22 mouse cellular contexts compared by ENCODE assay signal in genomic region chr13:107620210-107620609, GRCm38 (mm10).
DNase-seq lines count a peak whose midpoint lies in the region; ATAC-seq lines count a peak whose summit lies in the region.
"Had no signal": no experiment of that assay in that cellular context is flagged by ENCODE, and none has a peak within 500 bp of the region (broad histone marks: within the 10 kb centered on the region; RNA-seq: fewer than 3 reads in every experiment).

No protein-coding gene starts in this region.

- H3K9ac ChIP-seq in heart, embryonic 13.5 days, result no peak overlapping the region
- H3K9ac ChIP-seq in midbrain, embryonic 11.5 days (ENCODE audit: low read length), result no peak overlapping the region
- no peak overlapping the region for H3K9ac ChIP-seq in midbrain, embryonic 14.5 days (replicated peaks; ENCODE audit: low read length)
- H3K9ac ChIP-seq in embryonic facial prominence, embryonic 11.5 days (replicated peaks; ENCODE audit: low read length), result no peak overlapping the region
- H3K9ac ChIP-seq: embryonic facial prominence, embryonic 15.5 days; hindbrain, embryonic 12.5 days; liver, embryonic 14.5 days had no signal

- WGBS in heart, embryonic 13.5 days, result 22% methylated on average over 6 of the region's 6 CpGs
- under 1% methylated on average over 6 of the region's 6 CpGs for WGBS in midbrain, embryonic 11.5 days
- WGBS in midbrain, embryonic 14.5 days, result 12% methylated on average over 6 of the region's 6 CpGs
- WGBS in embryonic facial prominence, embryonic 11.5 days, result 6% methylated on average over 6 of the region's 6 CpGs

- 0 out of 2 replicates have a peak overlapping the region, but pooled peaks have one; percentile 51 for H3K4me2 ChIP-seq in heart, embryonic 13.5 days
- H3K4me2 ChIP-seq in midbrain, embryonic 11.5 days, result peak overlapping the region; percentile 26; the same call in 1 of the 2 replicates
- no peak overlapping the region for H3K4me2 ChIP-seq in midbrain, embryonic 14.5 days (ENCODE audit: low read length)
- H3K4me2 ChIP-seq in embryonic facial prominence, embryonic 11.5 days (ENCODE audit: low read depth, low read length), result no peak overlapping the region
- H3K4me2 ChIP-seq: embryonic facial prominence, embryonic 15.5 days had no signal

- H3K36me3 ChIP-seq in heart, embryonic 13.5 days, result no peaks in the 10 kb centered on the region
- no peaks in the 10 kb centered on the region for H3K36me3 ChIP-seq in midbrain, embryonic 11.5 days (ENCODE audit: control insufficient read depth, insufficient read depth, low read length)
- H3K36me3 ChIP-seq in midbrain, embryonic 14.5 days (ENCODE audit: control insufficient read depth, insufficient read depth, low read length), result no peaks in the 10 kb centered on the region
- H3K36me3 ChIP-seq in embryonic facial prominence, embryonic 11.5 days (replicated peaks; ENCODE audit: control insufficient read depth, insufficient read depth, low read depth, low read length), result no peaks in the 10 kb centered on the region
- H3K36me3 ChIP-seq: embryonic facial prominence, embryonic 15.5 days; hindbrain, embryonic 12.5 days had no signal

- no peaks in the 10 kb centered on the region for H3K9me3 ChIP-seq in heart, embryonic 13.5 days
- H3K9me3 ChIP-seq in midbrain, embryonic 11.5 days (ENCODE audit: control insufficient read depth, low read length), result no peaks in the 10 kb centered on the region
- no peaks in the 10 kb centered on the region for H3K9me3 ChIP-seq in midbrain, embryonic 14.5 days (ENCODE audit: control insufficient read depth, low read length)
- no peaks in the 10 kb centered on the region for H3K9me3 ChIP-seq in embryonic facial prominence, embryonic 11.5 days (replicated peaks; ENCODE audit: control insufficient read depth, low read length)
- H3K9me3 ChIP-seq: embryonic facial prominence, embryonic 15.5 days; hindbrain, embryonic 12.5 days had no signal

- no peak overlapping the region for H3K4me3 ChIP-seq in heart, embryonic 13.5 days
- H3K4me3 ChIP-seq in midbrain, embryonic 11.5 days (ENCODE audit: low read depth, low read length), result no peak overlapping the region
- H3K4me3 ChIP-seq in midbrain, embryonic 14.5 days (replicated peaks; ENCODE audit: low read depth, low read length), result no peak overlapping the region
- H3K4me3 ChIP-seq in embryonic facial prominence, embryonic 11.5 days (ENCODE audit: low read depth, low read length), result no peak overlapping the region
- H3K4me3 ChIP-seq: embryonic facial prominence, embryonic 15.5 days; hindbrain, embryonic 12.5 days; left cerebral cortex, adult 2 months had no signal

- ATAC-seq in heart, embryonic 13.5 days (ENCODE audit: extremely low read depth, insufficient number of reproducible peaks, low FRiP score, low TSS enrichment), result no peak
- peak; percentile 61 for ATAC-seq in midbrain, embryonic 11.5 days (ENCODE audit: low FRiP score)
- no peak for ATAC-seq in midbrain, embryonic 14.5 days (ENCODE audit: low FRiP score, low TSS enrichment)
- peak; percentile 50; the same call in 1 of the 2 replicates for ATAC-seq in embryonic facial prominence, embryonic 11.5 days (replicated peaks; ENCODE audit: insufficient number of reproducible peaks, low FRiP score, low TSS enrichment, low read depth)
- ATAC-seq in erythroblast, adult 5-6 weeks (replicated peaks; ENCODE audit: low FRiP score, poor library complexity, severe bottlenecking), result no peak

- no peak overlapping the region for H3K27ac ChIP-seq in heart, embryonic 13.5 days (replicated peaks)
- H3K27ac ChIP-seq in midbrain, embryonic 11.5 days (ENCODE audit: low read depth, low read length), result no peak overlapping the region
- no peak overlapping the region for H3K27ac ChIP-seq in midbrain, embryonic 14.5 days (replicated peaks; ENCODE audit: low read depth, low read length)
- H3K27ac ChIP-seq in embryonic facial prominence, embryonic 11.5 days (replicated peaks; ENCODE audit: low read depth, low read length), result no peak overlapping the region
- H3K27ac ChIP-seq: embryonic facial prominence, embryonic 15.5 days; hindbrain, embryonic 12.5 days; left cerebral cortex, adult 2 months; liver, embryonic 14.5 days had no signal

- DNase-seq in heart, adult 9 months (ENCODE audit: low spot score in 2 of 2), result no peak
- peak; percentile 96 for DNase-seq in midbrain, embryonic 11.5 days (ENCODE audit: low spot score, missing footprints)
- no peak for DNase-seq in midbrain, embryonic 14.5 days
- DNase-seq in embryonic facial prominence, embryonic 11.5 days (ENCODE audit: low spot score), result no peak
- DNase-seq in cerebellum, postnatal 4 days (ENCODE audit: low spot score in 2 of 2), result no peak
- DNase-seq: adrenal gland, adult 2 months; cerebellum, adult 2 months; cerebellum, postnatal 36 days; gastrocnemius, postnatal 14 days; heart, adult 18-20 months; kidney, adult 9 months; kidney, postnatal 25 days; left cerebral cortex, postnatal 4 days; right cerebral cortex, postnatal 4 days; thymus, adult 2 months had no signal

- peaks cover 11% of the 10 kb centered on the region for H3K27me3 ChIP-seq in heart, embryonic 13.5 days (replicated peaks)
- H3K27me3 ChIP-seq in midbrain, embryonic 11.5 days (ENCODE audit: control insufficient read depth, insufficient read depth, low read length), result peaks cover 8% of the 10 kb centered on the region; the same call in 1 of the 2 replicates
- H3K27me3 ChIP-seq in midbrain, embryonic 14.5 days (ENCODE audit: control insufficient read depth, insufficient read depth, low read length), result no peaks in the 10 kb centered on the region
- no peaks in the 10 kb centered on the region for H3K27me3 ChIP-seq in embryonic facial prominence, embryonic 11.5 days (ENCODE audit: control insufficient read depth, insufficient read depth, low read length)
- H3K27me3 ChIP-seq: CH12.LX had no signal

- H3K4me1 ChIP-seq in heart, embryonic 13.5 days, result peaks cover 18% of the 10 kb centered on the region
- peaks cover 28% of the 10 kb centered on the region for H3K4me1 ChIP-seq in midbrain, embryonic 11.5 days (ENCODE audit: control insufficient read depth, insufficient read depth, low read length)
- peaks cover 27% of the 10 kb centered on the region for H3K4me1 ChIP-seq in midbrain, embryonic 14.5 days (ENCODE audit: control insufficient read depth, insufficient read depth, low read length)
- 0 out of 2 replicates have a peak, but pooled peaks cover 4% of the 10 kb centered on the region for H3K4me1 ChIP-seq in embryonic facial prominence, embryonic 11.5 days (ENCODE audit: control insufficient read depth, insufficient read depth, low read length)

Comparison
In these comparisons a context has a peak if more than half of its experiments do, and no peak if none do; other contexts are left out.
1. ATAC-seq: peak in midbrain, embryonic 11.5 days (single experiment) and embryonic facial prominence, embryonic 11.5 days (single experiment); none in heart, embryonic 13.5 days (single experiment), midbrain, embryonic 14.5 days (single experiment) and erythroblast, adult 5-6 weeks (single experiment).
2. H3K4me2 ChIP-seq: peak in heart, embryonic 13.5 days (single experiment) and midbrain, embryonic 11.5 days (single experiment); none in midbrain, embryonic 14.5 days (single experiment) and embryonic facial prominence, embryonic 11.5 days (single experiment).